Mouse (Mus musculus) adrenal gland, postnatal 0 days (tissue): ENCODE measurements around the gene Cep72. TPM values are rescaled to one million over a fixed set of nuclear protein-coding genes. Genes with fewer than 3 reads are reported as not detected.

Experiments used
- polyA plus RNA-seq: library from polyadenylated mRNA; unstranded; fragments of >200 nt; fragmentation: Nextera tagmentation; extraction: Ambion mirVana; gene quantifications from 2 replicates; pipeline ENCODE4 v1.2.1, GENCODE M21; 2015

Gene Cep72
- 6.5 and 8.9 TPM in 2 replicates for polyA plus RNA-seq

GRCm38 (mm10) chr13:74061613-74062377 lies at the start of gene Cep72:
TSS of gene Cep72 (minus strand) at chr13:74062299.

GRCm38 (mm10) chr13:74008948-74009718 lies 53.0 kb downstream of the Cep72 start, which contains the start of gene Tppp:
TSS of gene Tppp (plus strand) at chr13:74009407.

Other genes starting within 250 kb of the Cep72 start
- 2.6 and 3.6 TPM in 2 replicates for gene Nkd2, start 214.7 kb downstream of the Cep72 start, polyA plus RNA-seq
- 9.7 and 9.8 TPM in 2 replicates for gene Trip13, start 124.5 kb downstream of the Cep72 start, polyA plus RNA-seq
- 25.9 and 35.3 TPM in 2 replicates for gene Brd9, start 124.5 kb downstream of the Cep72 start, polyA plus RNA-seq
- not detected in 2 replicates for gene Zdhhc11, start 98.4 kb downstream of the Cep72 start, polyA plus RNA-seq
- gene Tppp, start 52.9 kb downstream of the Cep72 start, polyA plus RNA-seq, result 1.4 and 2.1 TPM in 2 replicates
- 0.11 TPM in 1 of 2 replicates, not detected in the other for gene Slc9a3, start 59.2 kb upstream of the Cep72 start, polyA plus RNA-seq
- gene Exoc3, start 146.4 kb upstream of the Cep72 start, polyA plus RNA-seq, result 38.8 and 53.0 TPM in 2 replicates
- gene Ahrr, start 230.0 kb upstream of the Cep72 start, polyA plus RNA-seq, result 0.69 and 1.1 TPM in 2 replicates